Mouse (Mus musculus) embryo, embryonic 10.5 days (tissue): ENCODE measurements around the gene Hyal2.
"Not testable (repeated sequence)": the region's sequence is repeated elsewhere in the genome, so short reads cannot be mapped to it uniquely, and the experiment has no call there.

Experiments used
- DNase-seq: peaks from one replicate; pipeline ENCODE4 v3.0.0-alpha.2; 2015; ENCODE audit warnings: low spot score

The Hyal2 gene

DNA sequence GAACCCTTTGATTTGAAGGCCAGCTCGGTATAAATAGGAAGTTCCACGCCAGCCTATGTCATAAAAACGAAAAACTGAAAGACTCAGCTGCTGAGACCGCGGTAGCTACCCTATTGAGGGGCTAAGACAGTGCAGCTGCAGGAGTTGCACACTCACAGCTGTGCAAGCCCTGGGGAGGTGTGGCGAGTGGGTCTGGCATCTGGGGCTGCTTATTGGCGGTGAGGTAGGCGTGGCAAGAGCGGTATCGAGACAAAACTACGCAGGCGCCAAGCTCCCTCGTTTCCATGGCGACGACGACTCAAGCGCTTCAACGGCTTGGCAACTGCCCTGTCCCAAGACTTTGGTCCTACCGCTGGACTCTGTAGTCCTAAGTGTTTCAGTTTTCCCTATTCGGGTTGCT is 20.7 kb upstream of the Hyal2 start, which contains the start of gene Zmynd10:
Gene Zmynd10, plus strand, starts transcription at position 273 of the 400 bp plus-strand sequence.
- DNase-seq: peak; percentile 98

DNA sequence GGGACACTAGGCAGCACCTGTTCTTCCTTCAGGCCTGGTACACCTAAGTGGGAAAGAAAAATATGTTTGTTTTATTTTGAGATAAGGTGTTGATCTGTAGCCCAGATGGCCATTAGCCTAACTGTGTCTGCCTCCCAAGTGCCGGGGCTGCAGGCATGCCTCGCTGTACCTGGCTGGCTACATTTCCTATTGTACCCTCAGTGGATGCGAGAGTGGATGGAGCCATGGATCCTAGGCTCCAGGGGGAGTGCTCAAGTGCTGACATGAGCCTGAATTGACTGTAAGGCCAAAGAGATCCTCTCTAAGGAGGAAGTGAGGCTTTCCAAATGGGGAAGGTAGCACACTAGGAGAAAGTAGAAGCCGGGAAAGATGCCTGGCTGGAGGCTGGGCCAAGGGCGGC is 19.8 kb upstream of the Hyal2 start:
- no peak for DNase-seq

DNA sequence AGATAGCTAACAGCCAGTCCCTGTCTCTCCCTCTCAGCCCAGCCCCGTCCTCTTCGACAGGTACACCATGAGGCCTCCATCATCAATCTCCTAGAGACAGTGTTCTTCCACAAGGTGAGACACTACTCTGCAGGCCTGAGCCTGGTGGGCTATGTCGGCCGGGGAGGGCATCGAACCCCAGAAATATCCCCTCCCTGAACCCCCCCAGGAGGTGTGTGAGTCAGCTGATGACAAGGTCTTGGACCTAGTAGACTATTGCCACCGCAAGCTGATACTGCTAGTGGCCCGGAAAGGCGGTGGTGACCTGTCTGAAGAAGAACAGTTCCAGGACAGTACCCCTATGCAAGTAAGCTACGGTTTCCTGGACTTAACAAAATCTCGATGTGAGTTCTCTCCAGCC is 18.9 kb upstream of the Hyal2 start:
- DNase-seq: no peak

DNA sequence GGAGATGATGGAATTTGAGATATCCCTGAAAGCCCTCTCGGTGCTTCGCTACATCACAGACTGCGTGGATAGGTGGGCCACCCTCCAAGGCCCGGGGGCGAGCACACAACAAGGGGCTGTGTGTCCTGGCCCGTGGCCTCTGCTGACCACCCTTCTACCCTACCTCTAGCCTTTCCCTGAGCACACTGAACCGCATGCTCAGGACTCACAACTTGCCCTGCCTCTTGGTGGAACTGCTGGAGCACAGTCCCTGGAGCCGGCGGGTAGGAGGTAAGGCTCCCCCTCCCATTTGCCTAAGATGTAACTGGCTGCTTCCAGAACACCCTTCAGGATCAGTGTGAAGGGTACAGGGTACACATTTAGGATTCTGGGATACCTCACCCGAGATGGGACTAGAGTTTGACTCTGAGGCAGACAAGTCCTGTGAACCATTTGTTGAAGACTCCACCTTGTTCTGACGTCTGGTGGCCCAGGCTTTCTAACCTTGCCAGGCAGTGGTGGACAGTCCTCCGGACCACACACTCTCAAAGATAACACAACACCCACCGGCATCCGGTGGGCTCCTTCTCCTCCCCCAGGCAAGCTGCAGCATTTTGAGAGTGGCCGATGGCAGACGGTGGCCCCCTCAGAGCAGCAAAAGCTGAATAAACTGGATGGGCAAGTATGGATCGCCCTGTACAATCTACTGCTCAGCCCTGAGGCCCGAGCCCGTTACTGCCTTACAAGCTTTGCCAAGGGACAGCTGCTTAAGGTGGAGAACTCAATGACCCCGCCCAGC is 18.3 kb upstream of the Hyal2 start:
- no peak for DNase-seq

DNA sequence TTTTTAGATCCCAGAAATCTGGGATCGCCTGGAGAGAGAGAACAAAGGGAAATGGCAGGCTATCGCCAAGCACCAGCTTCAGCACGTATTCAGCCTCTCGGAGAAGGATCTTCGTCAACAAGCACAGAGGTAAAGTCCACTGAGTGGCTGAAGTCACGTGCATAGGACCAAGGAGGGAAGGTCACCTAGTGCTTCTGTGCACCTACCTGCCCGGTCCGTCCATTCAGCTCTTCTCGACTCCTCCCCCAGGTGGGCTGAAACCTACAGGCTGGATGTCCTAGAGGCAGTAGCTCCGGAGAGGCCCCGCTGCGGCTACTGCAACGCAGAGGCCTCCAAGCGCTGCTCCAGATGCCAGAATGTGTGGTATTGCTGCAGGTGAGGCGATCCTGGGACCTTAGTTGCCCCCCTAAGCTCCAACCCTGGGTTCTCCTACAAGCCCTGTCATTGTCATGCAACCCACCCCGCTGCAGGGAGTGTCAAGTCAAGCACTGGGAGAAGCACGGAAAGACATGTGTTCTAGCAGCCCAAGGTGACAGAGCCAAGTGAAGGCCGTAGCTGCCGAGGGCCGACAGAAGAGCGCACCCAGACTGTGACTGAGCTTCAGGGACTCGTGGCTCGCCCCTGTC is 17.1 kb upstream of the Hyal2 start:
- no peak for DNase-seq

DNA sequence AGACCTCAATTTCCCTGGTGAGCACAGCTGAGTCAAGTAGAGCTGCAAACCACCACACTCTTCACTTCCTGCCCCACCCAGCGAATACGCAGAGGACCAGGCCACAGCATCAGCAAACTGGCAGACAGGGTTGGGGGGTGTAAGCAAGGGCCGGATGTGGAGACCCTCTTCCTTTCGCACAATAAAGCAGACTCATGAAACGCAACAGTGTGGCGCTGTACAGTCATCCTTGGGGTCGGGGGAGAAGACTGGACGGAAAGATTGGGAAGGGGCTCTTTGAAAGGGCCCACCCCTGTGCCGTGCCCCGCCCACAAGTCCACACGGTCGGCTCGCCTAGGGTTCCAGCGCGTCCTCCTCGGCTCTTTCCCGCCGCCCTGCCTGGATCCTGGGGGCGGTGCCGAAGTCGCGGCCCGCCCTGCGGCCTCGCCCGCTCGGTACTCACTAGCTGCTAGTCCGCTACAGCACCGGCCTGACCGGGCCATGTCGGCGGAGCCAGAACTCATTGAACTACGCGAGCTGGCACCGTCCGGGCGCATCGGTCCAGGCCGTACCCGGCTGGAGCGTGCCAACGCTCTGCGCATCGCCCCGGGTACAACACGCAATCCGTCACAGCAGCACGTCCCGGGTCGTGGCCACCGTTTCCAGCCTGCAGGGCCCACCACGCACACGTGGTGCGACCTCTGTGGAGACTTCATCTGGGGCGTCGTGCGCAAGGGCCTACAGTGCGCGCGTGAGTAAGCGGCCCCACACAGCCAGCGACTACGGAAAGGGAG is 16.4 kb upstream of the Hyal2 start, which contains the start of gene Rassf1:
Gene Rassf1, plus strand, starts transcription at position 439 of the 773 bp plus-strand sequence.
- DNase-seq: peak; percentile 77

DNA sequence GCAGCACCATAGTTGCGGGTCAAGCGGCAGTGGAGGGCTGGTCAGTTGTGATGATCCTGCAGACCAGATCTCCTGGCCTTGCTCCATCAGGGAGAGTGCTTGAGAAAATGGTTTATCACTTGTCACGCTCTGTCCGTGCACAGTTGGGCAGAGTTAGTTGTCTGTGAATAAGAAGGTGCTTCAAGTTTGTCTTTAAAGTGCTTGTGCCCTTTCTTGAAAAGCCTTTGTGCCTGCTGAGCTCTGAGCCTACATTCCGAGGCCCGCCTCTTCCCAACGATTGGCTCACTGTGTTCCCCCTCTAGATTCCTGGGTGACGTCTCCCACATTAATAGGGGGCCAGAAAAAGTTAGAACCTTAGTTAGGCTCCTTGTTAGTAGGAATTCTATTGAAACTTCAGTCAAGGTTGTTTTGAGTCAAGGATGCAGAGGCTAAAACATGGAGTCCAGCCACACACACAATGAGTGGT is 15.8 kb upstream of the Hyal2 start:
- peak; percentile 58 for DNase-seq

DNA sequence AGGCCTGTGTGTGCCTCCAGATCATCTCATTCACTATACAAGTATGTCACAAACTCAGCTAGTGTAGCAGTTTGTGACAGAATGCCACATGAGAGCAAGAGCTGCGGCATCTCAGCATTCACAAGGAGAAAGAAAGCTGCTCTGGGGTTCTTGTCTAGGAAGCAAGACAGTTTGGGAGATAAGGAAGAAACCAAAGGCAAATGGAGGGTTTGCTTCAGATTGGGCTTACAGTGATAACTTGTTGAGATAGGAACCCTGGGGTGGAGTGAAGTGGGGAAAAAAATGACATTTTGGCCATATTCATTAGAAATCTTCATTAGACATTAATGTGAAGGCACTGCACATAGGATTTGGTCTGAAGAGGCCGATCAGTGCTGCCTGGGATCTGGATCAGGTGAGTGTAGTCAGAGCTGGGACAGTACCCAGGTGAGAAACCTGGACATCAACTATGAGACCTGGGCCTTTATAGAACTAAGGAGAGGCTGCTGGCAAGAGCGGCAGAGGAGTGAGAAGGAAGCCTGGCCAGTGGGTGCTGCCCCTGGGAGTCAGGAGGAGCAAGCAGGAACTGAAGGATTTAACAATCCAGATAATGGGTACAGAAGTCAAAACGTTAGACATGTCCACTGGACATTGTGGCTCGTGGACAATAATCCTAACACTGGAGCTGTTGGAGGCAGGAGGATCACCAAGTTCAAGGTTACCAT is 14.9 kb upstream of the Hyal2 start:
- no peak for DNase-seq

DNA sequence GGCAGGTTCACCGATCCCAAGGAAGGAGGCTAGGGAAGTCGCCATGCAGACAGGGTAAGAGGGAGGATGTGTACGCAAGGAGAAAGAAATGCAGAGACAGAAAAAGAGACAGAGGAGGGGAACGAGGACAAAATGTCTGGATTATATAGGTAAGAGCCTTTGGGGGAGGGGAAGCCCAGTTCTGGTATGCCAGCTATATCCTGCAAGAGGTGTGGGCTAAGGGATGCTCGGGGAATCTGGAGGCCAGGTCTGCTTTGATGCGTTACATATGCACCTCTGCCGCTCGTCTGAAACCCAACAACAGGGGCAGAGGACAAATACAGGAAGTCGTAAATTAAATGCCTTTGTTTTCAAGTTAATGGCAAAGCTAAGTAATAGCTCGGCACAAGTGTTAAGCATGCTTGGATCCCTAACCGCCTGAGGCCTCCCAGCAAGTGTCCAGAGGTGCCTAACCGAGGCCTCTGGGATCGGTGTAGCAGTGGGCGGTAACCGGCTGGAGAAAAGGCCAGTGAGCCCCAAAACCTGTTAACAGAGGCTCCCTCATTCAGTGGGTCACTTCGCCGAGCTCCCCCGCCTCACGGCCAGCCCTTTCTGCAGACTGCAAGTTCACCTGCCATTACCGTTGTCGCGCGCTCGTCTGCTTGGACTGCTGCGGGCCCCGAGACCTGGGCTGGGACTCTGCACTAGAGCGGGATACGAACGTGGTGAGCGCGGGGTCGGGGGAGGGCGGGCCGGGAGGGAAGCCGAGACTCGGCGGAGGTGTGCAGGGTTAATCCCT is 14.0 kb upstream of the Hyal2 start:
- peak; percentile 46 for DNase-seq

DNA sequence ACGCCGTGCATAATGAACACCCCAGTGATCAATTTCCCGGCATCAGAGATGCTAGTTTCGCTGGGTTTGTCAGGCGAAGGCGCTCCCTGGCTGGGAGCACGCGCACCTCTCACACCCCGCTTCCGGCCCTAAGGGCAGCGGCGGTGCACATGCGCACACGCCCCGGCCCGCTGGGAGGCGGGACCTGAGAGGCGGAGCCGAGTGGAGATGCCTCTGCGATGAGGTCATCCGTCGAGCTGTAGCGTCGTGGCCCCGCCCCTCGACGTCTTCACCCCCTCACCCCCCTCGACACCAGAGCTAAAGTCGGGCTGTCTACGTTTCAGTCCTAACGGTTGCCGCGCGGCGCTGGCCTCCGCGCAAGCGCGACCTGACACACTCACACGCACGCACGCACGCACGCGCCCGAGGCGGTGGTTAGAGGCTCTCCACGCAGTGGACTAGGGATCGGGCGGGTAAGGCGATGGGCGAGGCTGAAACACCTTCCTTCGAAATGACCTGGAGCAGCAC is 13.4 kb upstream of the Hyal2 start:
- peak; percentile 99 for DNase-seq

DNA sequence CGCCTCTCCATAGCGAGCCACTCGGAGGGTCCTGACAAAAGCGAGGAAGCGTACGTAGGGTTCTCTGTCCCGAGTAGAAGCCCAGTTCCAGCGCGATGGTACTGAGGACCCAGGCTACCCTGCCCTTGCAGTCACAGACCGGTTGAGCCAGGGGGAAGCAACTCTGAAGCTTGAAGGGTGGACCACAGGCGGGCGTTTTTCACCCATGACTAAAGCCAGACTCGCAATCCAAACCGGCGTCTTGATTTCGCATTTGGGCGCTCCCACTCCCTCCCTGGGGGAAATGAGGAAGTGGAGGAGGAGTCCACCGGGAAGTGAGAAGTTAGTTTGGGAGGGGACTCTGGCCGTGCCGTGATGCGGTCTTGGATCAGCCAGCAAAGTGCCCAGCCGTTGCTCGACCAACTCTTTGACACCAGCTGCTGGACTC is 12.7 kb upstream of the Hyal2 start:
- peak; percentile 72 for DNase-seq

DNA sequence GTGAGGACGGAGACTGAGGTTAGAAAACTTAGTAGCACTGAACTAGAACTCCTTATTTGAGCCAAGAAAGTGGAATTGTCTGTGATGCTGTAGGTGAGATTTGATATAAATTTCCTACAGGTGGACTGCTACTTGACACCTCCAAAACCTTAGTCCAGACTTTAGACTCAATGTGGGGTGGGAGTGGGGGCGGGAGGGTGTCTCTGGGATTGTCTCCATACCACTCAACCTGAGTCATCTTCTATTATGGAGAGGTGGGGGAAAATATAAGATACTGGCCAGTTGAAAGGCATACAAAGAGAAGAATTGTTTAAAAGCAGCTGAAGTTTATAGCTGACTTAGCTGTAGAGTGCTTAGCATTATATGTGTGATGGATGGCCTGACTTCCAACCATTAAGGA is 12.0 kb upstream of the Hyal2 start:
- no peak for DNase-seq

DNA sequence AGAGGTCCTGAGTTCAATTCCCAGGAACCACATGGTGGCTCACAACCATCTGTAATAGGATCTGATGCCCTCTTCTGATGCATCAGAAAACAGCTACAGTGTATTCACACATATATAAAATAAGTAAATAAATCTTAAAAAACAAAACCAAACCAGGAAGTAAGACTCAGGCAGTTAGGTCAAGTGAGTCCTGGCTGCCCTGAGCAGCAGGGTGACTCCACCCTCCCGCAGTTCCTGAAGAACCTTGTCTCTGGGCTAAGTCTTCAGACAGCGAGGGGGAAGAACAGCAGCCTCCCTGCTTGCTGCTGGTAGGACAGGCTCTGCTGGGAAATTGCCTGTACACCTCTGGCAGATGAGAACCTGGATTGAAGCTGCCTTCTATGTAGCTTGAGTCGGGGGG is 11.4 kb upstream of the Hyal2 start:
- DNase-seq: no peak

DNA sequence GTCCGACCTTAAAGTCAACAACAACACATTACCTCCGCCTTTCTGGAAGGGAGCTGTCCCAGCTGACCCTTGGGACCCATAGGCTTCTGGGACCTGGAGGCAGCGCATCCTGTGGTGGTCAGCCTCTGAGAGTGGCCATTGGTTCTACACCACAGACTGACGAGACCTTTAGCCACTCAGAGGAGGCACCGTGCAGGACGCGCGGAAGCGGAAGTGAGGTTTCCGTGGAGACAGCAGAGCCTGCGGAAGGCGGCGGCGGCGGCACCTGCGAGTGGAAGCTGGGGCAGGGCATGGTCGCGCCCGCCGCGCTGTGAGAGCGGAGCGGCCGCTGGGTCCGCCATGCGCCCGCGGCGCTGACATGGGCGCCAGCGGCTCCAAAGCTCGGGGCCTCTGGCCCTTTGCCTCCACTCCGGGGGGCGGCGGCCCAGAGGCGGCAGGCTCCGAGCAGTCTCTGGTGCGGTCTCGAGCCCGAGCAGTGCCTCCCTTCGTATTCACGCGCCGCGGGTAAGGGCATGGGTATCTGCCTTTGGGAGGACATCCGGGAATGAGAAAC is 4.6 kb upstream of the Hyal2 start, which contains the start of gene Tusc2:
Gene Tusc2, plus strand, starts transcription at position 227 of the 553 bp plus-strand sequence.
- DNase-seq: peak; percentile 96

DNA sequence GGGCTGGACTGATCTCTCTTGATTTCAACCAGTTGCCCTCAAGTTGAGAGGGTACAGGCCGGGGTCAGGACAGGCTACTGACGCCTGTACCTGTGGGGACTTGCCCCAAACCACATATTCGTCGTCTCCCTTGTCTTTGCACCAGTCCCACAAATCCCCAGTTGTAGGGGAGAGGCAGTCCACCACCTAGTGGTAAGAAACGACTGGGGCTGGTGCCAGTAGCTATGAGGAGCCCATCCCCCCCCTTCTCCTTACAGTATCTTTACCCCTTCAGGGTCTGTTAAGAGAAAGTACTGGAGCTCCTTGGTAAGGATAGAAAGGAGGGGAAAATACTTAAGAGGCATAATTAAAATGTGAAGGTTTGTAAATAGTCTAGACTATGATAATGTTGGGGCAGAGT is 2.2 kb upstream of the Hyal2 start:
- DNase-seq: not testable (repeated sequence)

DNA sequence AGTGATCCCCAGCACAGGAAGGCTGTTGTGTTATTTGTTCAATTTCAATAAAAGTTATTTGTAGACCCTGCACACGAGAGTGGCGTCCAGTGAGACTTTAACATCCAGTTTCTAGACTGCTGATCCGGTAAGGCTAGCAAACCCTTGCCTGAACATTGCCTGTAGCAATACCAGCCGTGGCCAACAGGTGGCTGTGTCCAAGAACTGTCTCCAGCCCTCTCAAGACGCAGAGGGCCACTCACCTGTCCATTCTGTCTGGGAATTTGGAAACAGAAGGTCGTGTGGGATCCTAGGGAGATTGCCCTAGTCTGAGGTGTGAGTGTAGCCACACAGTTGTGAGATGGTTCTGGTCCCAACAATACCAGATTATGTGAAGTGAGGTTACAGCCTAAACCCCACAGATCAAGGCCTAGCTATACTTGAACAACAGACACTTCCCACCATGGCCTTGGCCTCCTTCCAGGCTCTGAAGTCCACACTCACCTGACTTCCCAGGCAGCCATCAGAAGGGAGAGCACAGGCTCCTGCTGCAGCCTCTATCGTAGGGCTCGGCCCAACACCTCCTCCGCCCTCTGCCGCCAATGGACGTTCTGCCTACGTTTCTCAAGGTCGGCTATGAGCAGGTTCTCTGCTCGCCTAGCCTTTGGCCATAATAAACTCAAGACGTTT is 1.6 kb upstream of the Hyal2 start:
- peak; percentile 85 for DNase-seq

DNA sequence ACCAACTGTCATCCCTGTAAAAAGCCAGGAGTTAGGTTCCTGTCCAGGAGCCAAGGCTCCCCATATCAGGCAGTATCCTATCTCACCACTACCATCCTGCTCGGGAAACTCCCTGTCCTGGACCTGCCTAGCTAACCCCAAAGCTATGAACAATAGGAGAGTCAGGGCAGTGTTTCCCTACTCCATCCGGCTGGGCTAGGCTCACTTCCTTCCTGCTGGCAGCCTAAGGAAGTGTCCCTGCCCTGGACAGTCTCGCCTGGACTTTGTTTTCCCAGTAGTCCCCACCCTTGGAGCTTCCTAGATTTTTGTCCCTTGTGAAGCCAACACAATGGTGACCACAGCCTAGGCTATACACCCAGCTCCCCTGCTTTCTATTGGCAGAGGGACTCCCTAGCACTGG is 890 bp upstream of the Hyal2 start:
- no peak for DNase-seq

DNA sequence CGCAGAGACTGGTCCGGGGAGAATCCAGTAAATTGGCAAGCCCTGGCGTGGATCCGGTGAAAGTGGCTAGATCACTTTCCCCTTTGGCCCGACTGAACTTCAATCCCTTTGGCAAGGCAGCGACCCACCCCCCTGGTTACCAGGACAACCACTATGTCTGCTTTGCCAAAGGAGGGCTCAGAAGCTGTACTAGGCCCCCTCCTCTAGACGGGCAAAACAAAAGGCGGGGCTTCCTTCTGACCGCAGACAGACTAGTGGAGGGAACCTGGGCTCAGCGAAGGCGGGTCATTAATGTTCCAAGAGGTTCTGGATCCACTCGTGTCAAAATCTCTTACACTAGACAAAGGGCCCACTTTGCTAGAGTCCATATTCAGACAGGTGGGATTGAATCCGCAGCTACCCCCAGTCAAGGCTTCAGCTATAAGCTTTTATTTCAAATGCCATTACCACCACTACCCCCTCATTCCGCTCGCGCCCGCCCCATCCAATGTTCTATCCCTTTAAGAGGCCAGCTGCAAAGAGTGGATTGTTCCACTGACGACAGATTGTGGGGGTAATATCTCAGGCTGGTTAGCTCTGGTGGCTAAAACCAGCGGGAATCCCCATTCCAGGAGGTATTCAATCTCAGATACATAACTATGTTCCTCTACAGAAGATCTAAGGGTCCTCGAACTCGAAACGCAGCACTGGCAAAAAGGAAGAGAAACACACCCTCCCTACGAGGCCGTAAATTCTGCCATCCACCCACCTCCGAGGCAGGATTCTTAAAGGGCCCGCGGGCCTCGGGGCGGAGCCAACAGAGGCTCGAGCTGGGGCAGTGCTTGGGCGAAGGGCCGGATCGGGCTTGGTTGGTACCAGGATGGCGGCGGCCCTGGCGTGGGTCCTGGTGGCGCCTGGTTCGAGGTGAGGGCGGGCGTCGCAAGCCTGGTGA is 851 bp downstream of the Hyal2 start:
- DNase-seq: peak; percentile 93

DNA sequence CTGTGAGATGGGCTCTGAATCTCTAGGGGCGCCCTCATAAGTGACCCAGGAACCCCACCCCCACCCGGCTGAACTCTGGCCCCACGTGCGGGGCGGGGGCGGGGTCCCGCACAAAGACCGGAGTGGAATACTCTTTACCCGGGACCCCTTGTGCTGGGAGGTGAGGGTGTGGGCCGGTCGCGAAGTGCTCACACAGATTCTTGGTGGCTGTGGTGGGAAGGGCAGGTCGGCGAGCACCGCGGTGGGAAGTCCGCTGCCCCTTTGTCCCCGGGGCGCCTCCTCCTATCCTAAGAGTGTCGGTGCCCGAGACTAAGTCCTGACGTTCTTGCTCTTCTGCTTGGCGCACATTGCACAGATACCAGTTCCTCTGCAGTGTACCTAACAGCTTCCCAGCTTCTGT is 1.5 kb downstream of the Hyal2 start:
- no peak for DNase-seq
